20 mouse cellular contexts compared by ENCODE assay signal in genomic region chr10:77091538-77092097, GRCm38 (mm10). TPM values are rescaled to one million over a fixed set of nuclear protein-coding genes. Genes with fewer than 3 reads are reported as not detected.
DNase-seq lines count a peak whose midpoint lies in the region; ATAC-seq and TF ChIP-seq lines count a peak whose summit lies in the region.
"Had no signal": no experiment of that assay in that cellular context is flagged by ENCODE, and none has a peak within 500 bp of the region (broad histone marks: within the 10 kb centered on the region; RNA-seq: fewer than 3 reads in every experiment).

No protein-coding gene starts in this region.

- ATAC-seq in stomach, embryonic 15.5 days (ENCODE audit: insufficient read depth, low FRiP score, low read depth) = peak; percentile 33; the same call in 1 of the 2 replicates
- ATAC-seq in stomach, postnatal 0 days (ENCODE audit: low FRiP score, low TSS enrichment) = no peak
- peak; percentile 72 for ATAC-seq in liver, embryonic 12.5 days
- peak; percentile 90 for ATAC-seq in liver, embryonic 16.5 days (ENCODE audit: low read depth)
- ATAC-seq: forebrain, embryonic 14.5 days had no signal

- no peak overlapping the region for H3K27ac ChIP-seq in stomach, embryonic 15.5 days
- no peak overlapping the region for H3K27ac ChIP-seq in stomach, postnatal 0 days (replicated peaks)
- peak overlapping the region; percentile 67 for H3K27ac ChIP-seq in liver, embryonic 12.5 days
- H3K27ac ChIP-seq in liver, embryonic 16.5 days (ENCODE audit: low read length) = peak overlapping the region; percentile 76
- H3K27ac ChIP-seq: embryonic facial prominence, embryonic 15.5 days; forebrain, embryonic 10.5 days; heart, embryonic 13.5 days had no signal

- no peak for TF ChIP-seq EP300 in stomach, postnatal 0 days (optimal IDR thresholded peaks at IDR 0.05)

- DNase-seq in stomach, postnatal 0 days (ENCODE audit: low spot score) = no peak
- DNase-seq in frontal cortex, postnatal 25 days (ENCODE audit: low spot score in 2 of 2) = no peak
- no peak for DNase-seq in retina, embryonic 14.5 days (ENCODE audit: low spot score)
- DNase-seq in left cerebral cortex, postnatal 14 days (ENCODE audit: low spot score in 2 of 2) = no peak
- DNase-seq: adrenal gland, adult 2 months; adrenal gland, postnatal 25 days; cerebellum, adult 18-20 months; cerebellum, adult 9-11 months; cerebellum, postnatal 36 days; gastrocnemius, postnatal 36 days; heart, adult 11 months; heart, postnatal 36 days had no signal

- H3K4me3 ChIP-seq in stomach, embryonic 15.5 days (replicated peaks) = no peak overlapping the region
- H3K4me3 ChIP-seq in stomach, postnatal 0 days (ENCODE audit: low read depth, low read length) = no peak overlapping the region
- no peak overlapping the region for H3K4me3 ChIP-seq in liver, embryonic 12.5 days
- H3K4me3 ChIP-seq in liver, embryonic 16.5 days (ENCODE audit: low read depth, low read length) = no peak overlapping the region
- H3K4me3 ChIP-seq: embryonic facial prominence, embryonic 15.5 days; erythroblast, embryonic 14.5 days; forebrain, embryonic 10.5 days; heart, embryonic 13.5 days had no signal

- WGBS in stomach, embryonic 15.5 days = 71% methylated on average over 4 of the region's 4 CpGs
- WGBS in stomach, postnatal 0 days = 58% methylated on average over 4 of the region's 4 CpGs
- 58% methylated on average over 4 of the region's 4 CpGs for WGBS in liver, embryonic 12.5 days (ENCODE audit: insufficient replicate concordance)
- WGBS in liver, embryonic 16.5 days (ENCODE audit: insufficient replicate concordance) = 41% methylated on average over 4 of the region's 4 CpGs

- H3K36me3 ChIP-seq in stomach, embryonic 15.5 days = no peaks in the 10 kb centered on the region
- H3K36me3 ChIP-seq in stomach, postnatal 0 days (ENCODE audit: control insufficient read depth, insufficient read depth, low read length) = no peaks in the 10 kb centered on the region; the same call in 1 of the 2 replicates
- peaks cover 37% of the 10 kb centered on the region for H3K36me3 ChIP-seq in liver, embryonic 12.5 days
- peaks cover 5% of the 10 kb centered on the region; the same call in 1 of the 2 replicates for H3K36me3 ChIP-seq in liver, embryonic 16.5 days (ENCODE audit: control insufficient read depth, insufficient read depth)

- peaks cover 6% of the 10 kb centered on the region; the same call in 1 of the 2 replicates for H3K9me3 ChIP-seq in stomach, embryonic 15.5 days
- H3K9me3 ChIP-seq in stomach, postnatal 0 days (ENCODE audit: control insufficient read depth, low read length) = no peaks in the 10 kb centered on the region; the same call in 1 of the 2 replicates
- no peaks in the 10 kb centered on the region; the same call in 1 of the 2 replicates for H3K9me3 ChIP-seq in liver, embryonic 12.5 days (replicated peaks)
- no peaks in the 10 kb centered on the region for H3K9me3 ChIP-seq in liver, embryonic 16.5 days (replicated peaks; ENCODE audit: control insufficient read depth, low read length)

- no peaks in the 10 kb centered on the region for H3K27me3 ChIP-seq in stomach, embryonic 15.5 days (replicated peaks)
- no peaks in the 10 kb centered on the region for H3K27me3 ChIP-seq in stomach, postnatal 0 days (ENCODE audit: control insufficient read depth, insufficient read depth, low read length)
- no peaks in the 10 kb centered on the region for H3K27me3 ChIP-seq in liver, embryonic 12.5 days (replicated peaks)
- no peaks in the 10 kb centered on the region for H3K27me3 ChIP-seq in liver, embryonic 16.5 days (ENCODE audit: control insufficient read depth, insufficient read depth, low read depth, low read length)
- H3K27me3 ChIP-seq: embryonic facial prominence, embryonic 15.5 days; heart, embryonic 13.5 days had no signal

- H3K4me2 ChIP-seq in stomach, embryonic 15.5 days = no peak overlapping the region
- no peak overlapping the region for H3K4me2 ChIP-seq in stomach, postnatal 0 days (replicated peaks; ENCODE audit: low read depth)
- no peak overlapping the region for H3K4me2 ChIP-seq in liver, embryonic 12.5 days
- H3K4me2 ChIP-seq in liver, embryonic 16.5 days (ENCODE audit: low read depth, low read length) = no peak overlapping the region
- H3K4me2 ChIP-seq: embryonic facial prominence, embryonic 15.5 days; heart, embryonic 13.5 days had no signal

- no peak overlapping the region for H3K9ac ChIP-seq in stomach, embryonic 15.5 days
- no peak overlapping the region for H3K9ac ChIP-seq in stomach, postnatal 0 days (ENCODE audit: low read length)
- no peak overlapping the region for H3K9ac ChIP-seq in liver, embryonic 12.5 days
- no peak overlapping the region for H3K9ac ChIP-seq in liver, embryonic 16.5 days (ENCODE audit: low read depth, low read length)
- H3K9ac ChIP-seq: embryonic facial prominence, embryonic 15.5 days; heart, embryonic 13.5 days had no signal

- no peak for TF ChIP-seq CTCF in stomach, postnatal 0 days (IDR thresholded peaks at IDR 0.05; ENCODE audit: low read depth)

- intact Hi-C loops in left cerebral cortex, postnatal 14 days (cut with DNase I) = no loop called here

- H3K4me1 ChIP-seq in stomach, embryonic 15.5 days = peaks cover 11% of the 10 kb centered on the region; the same call in 1 of the 2 replicates
- H3K4me1 ChIP-seq in stomach, postnatal 0 days (replicated peaks; ENCODE audit: control insufficient read depth, insufficient read depth) = 0 out of 2 replicates have a peak, but pooled peaks cover 4% of the 10 kb centered on the region
- peaks cover 31% of the 10 kb centered on the region for H3K4me1 ChIP-seq in liver, embryonic 12.5 days
- H3K4me1 ChIP-seq in liver, embryonic 16.5 days (ENCODE audit: control insufficient read depth, low read depth, low read length) = peaks cover 7% of the 10 kb centered on the region; the same call in 1 of the 2 replicates

RNA-seq across cellular contexts. Expression of gene Slc19a1, which starts 59.6 kb away (rescaled TPM):
- polyA plus RNA-seq in stomach, embryonic 15.5 days (2015; fragmentation: Nextera tagmentation; extraction: Ambion mirVana) = 33.9 and 34.3 TPM in 2 replicates
- 13.9 and 14.2 TPM in 2 replicates for polyA plus RNA-seq in stomach, postnatal 0 days (2015; fragmentation: Nextera tagmentation; extraction: Ambion mirVana)
- 41.8 and 44.9 TPM in 2 replicates for polyA plus RNA-seq in liver, embryonic 12.5 days (2016; fragmentation: Nextera tagmentation; extraction: Ambion mirVana)
- 12.4 and 12.6 TPM in 2 replicates for polyA plus RNA-seq in liver, embryonic 16.5 days (2015; fragmentation: Nextera tagmentation; extraction: Ambion mirVana)
- total RNA-seq in left cerebral cortex, postnatal 14 days (2021) = 10 to 100 TPM; 27.9 to 28.4 TPM

Comparison
In these comparisons a context has a peak if more than half of its experiments do, and no peak if none do; other contexts are left out.
1. H3K27ac ChIP-seq: peak in liver, embryonic 12.5 days (single experiment) and liver, embryonic 16.5 days (single experiment); none in stomach, embryonic 15.5 days (single experiment) and stomach, postnatal 0 days (single experiment).